ENCODE assay signal across 28 mouse cellular contexts in the genomic region with DNA sequence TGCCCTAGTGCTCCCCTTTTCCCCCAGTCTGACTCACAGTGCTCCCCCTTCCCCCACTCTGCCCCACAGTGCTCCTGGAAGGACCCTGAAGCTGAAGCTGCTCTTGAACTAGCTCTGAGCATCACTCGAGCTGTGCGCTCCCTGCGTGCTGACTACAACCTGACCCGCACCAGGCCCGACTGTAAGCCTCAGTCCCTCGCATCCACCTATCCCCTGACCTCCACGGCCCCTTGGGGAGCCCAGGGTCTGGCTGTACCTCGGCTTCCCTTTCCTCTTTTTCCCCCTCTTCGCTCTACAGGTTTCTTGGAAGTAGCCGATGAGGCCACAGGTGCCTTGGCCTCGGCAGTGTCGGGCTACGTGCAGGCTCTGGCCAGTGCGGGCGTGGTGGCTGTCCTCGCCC. TPM values are rescaled to one million over a fixed set of nuclear protein-coding genes. Genes with fewer than 3 reads are reported as not detected.
DNase-seq lines count a peak whose midpoint lies in the region; ATAC-seq and TF ChIP-seq lines count a peak whose summit lies in the region.
"Had no signal": no experiment of that assay in that cellular context is flagged by ENCODE, and none has a peak within 500 bp of the region (broad histone marks: within the 10 kb centered on the region; RNA-seq: fewer than 3 reads in every experiment).

No protein-coding gene starts in this region.

- DNase-seq in cerebellum, adult 2 months = no peak
- no peak for DNase-seq in forebrain, embryonic 14.5 days (ENCODE audit: low spot score)
- DNase-seq in hindbrain, embryonic 10.5 days (ENCODE audit: low spot score) = no peak
- no peak for DNase-seq in hindbrain, embryonic 14.5 days (ENCODE audit: low spot score)
- DNase-seq in frontal cortex, adult 2 months (ENCODE audit: extremely low spot score in 1 of 2, low spot score in 1 of 2) = no peak
- DNase-seq: adrenal gland, postnatal 36 days; embryo, embryonic 11 days; heart, adult 18-20 months; kidney, adult 11 months; layer of hippocampus, adult 9-11 months; lung, postnatal 4 days; midbrain, embryonic 14.5 days; retina, postnatal 1 day; right cerebral cortex, postnatal 25 days; spleen, adult 18-20 months had no signal

- no peaks in the 10 kb centered on the region for H3K27me3 ChIP-seq in cerebellum, adult 2 months (ENCODE audit: control insufficient read depth, insufficient read depth, low read length)
- no peaks in the 10 kb centered on the region for H3K27me3 ChIP-seq in forebrain, embryonic 13.5 days
- H3K27me3 ChIP-seq in forebrain, embryonic 14.5 days (replicated peaks; ENCODE audit: control insufficient read depth, insufficient read depth, low read length) = no peaks in the 10 kb centered on the region
- no peaks in the 10 kb centered on the region for H3K27me3 ChIP-seq in hindbrain, embryonic 10.5 days (ENCODE audit: insufficient read depth, poor library complexity, severe bottlenecking)
- H3K27me3 ChIP-seq in hindbrain, embryonic 14.5 days (ENCODE audit: control insufficient read depth, insufficient read depth, low read length) = no peaks in the 10 kb centered on the region
- H3K27me3 ChIP-seq in E14TG2a.4 (ENCODE audit: insufficient read depth, low read length) = 0 out of 2 replicates have a peak, but pooled peaks cover 5% of the 10 kb centered on the region
- H3K27me3 ChIP-seq: embryonic facial prominence, embryonic 15.5 days; heart, embryonic 15.5 days; kidney, embryonic 15.5 days; limb, embryonic 15.5 days; liver, embryonic 15.5 days; neural tube, embryonic 13.5 days; Patski had no signal

- ATAC-seq in cerebellum, adult (ENCODE audit: insufficient number of reproducible peaks, low FRiP score, low TSS enrichment) = no peak
- no peak for ATAC-seq in forebrain, embryonic 13.5 days
- ATAC-seq in forebrain, embryonic 14.5 days = no peak
- ATAC-seq in hindbrain, embryonic 14.5 days (ENCODE audit: low FRiP score) = no peak
- ATAC-seq: CD4-positive, CD25-positive, alpha-beta regulatory T cell, adult 4 months; hindbrain, postnatal 0 days; Patski had no signal

- no peak overlapping the region for H3K4me2 ChIP-seq in forebrain, embryonic 13.5 days
- no peak overlapping the region for H3K4me2 ChIP-seq in forebrain, embryonic 14.5 days (ENCODE audit: low read length)
- no peak overlapping the region for H3K4me2 ChIP-seq in hindbrain, embryonic 14.5 days (replicated peaks)
- H3K4me2 ChIP-seq: embryonic facial prominence, embryonic 15.5 days; heart, embryonic 15.5 days; kidney, embryonic 15.5 days; limb, embryonic 15.5 days; liver, embryonic 15.5 days; neural tube, embryonic 13.5 days had no signal

- H3K9me3 ChIP-seq in forebrain, embryonic 13.5 days (replicated peaks) = no peaks in the 10 kb centered on the region
- no peaks in the 10 kb centered on the region for H3K9me3 ChIP-seq in forebrain, embryonic 14.5 days (replicated peaks; ENCODE audit: control insufficient read depth, low read length)
- no peaks in the 10 kb centered on the region for H3K9me3 ChIP-seq in hindbrain, embryonic 10.5 days
- H3K9me3 ChIP-seq in hindbrain, embryonic 14.5 days (ENCODE audit: control insufficient read depth, low read length) = no peaks in the 10 kb centered on the region
- H3K9me3 ChIP-seq in E14TG2a.4 (ENCODE audit: low read length) = no peaks in the 10 kb centered on the region
- H3K9me3 ChIP-seq: embryonic facial prominence, embryonic 15.5 days; heart, embryonic 15.5 days; kidney, embryonic 15.5 days; limb, embryonic 15.5 days; liver, embryonic 15.5 days; neural tube, embryonic 13.5 days had no signal

- H3K4me1 ChIP-seq in cerebellum, adult 2 months (ENCODE audit: control insufficient read depth, insufficient read depth, low read length) = peaks cover 47% of the 10 kb centered on the region
- peaks cover 9% of the 10 kb centered on the region for H3K4me1 ChIP-seq in forebrain, embryonic 13.5 days
- no peaks in the 10 kb centered on the region for H3K4me1 ChIP-seq in forebrain, embryonic 14.5 days (ENCODE audit: control insufficient read depth, insufficient read depth, low read length)
- H3K4me1 ChIP-seq in hindbrain, embryonic 10.5 days (replicated peaks) = peaks cover 6% of the 10 kb centered on the region; the same call in 1 of the 2 replicates
- no peaks in the 10 kb centered on the region for H3K4me1 ChIP-seq in hindbrain, embryonic 14.5 days (replicated peaks; ENCODE audit: control insufficient read depth, insufficient read depth, low read length)
- H3K4me1 ChIP-seq in E14TG2a.4 (replicated peaks; ENCODE audit: low read depth, low read length) = peaks cover 94% of the 10 kb centered on the region

- peak overlapping the region; percentile 91; the same call in 1 of the 2 replicates for H3K27ac ChIP-seq in cerebellum, adult 2 months (ENCODE audit: insufficient read depth, low read length)
- no peak overlapping the region for H3K27ac ChIP-seq in forebrain, embryonic 13.5 days
- no peak overlapping the region for H3K27ac ChIP-seq in forebrain, embryonic 14.5 days (ENCODE audit: low read depth, low read length)
- H3K27ac ChIP-seq in hindbrain, embryonic 10.5 days = peak overlapping the region; percentile 6; the same call in 1 of the 2 replicates
- H3K27ac ChIP-seq in hindbrain, embryonic 14.5 days = no peak overlapping the region
- H3K27ac ChIP-seq: embryonic facial prominence, embryonic 15.5 days; heart, embryonic 15.5 days; hindbrain, postnatal 0 days; left cerebral cortex, adult 2 months; limb, embryonic 15.5 days; liver, embryonic 15.5 days; neural tube, embryonic 13.5 days had no signal

- TF ChIP-seq CTCF in cerebellum, adult 2 months (IDR thresholded peaks at IDR 0.05; ENCODE audit: borderline replicate concordance, insufficient read depth, low read depth, low read length) = no peak
- TF ChIP-seq CTCF in E14TG2a.4 (conservative IDR thresholded peaks at IDR 0.05; ENCODE audit: low read length) = no peak

- 83% methylated on average over 16 of the region's 16 CpGs for WGBS in cerebellum, adult 2 months
- 91% methylated on average over 16 of the region's 16 CpGs for WGBS in forebrain, embryonic 13.5 days
- 90% methylated on average over 16 of the region's 16 CpGs for WGBS in forebrain, embryonic 14.5 days
- 92% methylated on average over 16 of the region's 16 CpGs for WGBS in hindbrain, embryonic 10.5 days
- WGBS in hindbrain, embryonic 14.5 days = 94% methylated on average over 16 of the region's 16 CpGs

- no peak overlapping the region for H3K4me3 ChIP-seq in cerebellum, adult 2 months (replicated peaks; ENCODE audit: insufficient read depth, low read depth, low read length)
- H3K4me3 ChIP-seq in forebrain, embryonic 13.5 days = no peak overlapping the region
- H3K4me3 ChIP-seq in forebrain, embryonic 14.5 days (ENCODE audit: low read depth, low read length) = no peak overlapping the region
- H3K4me3 ChIP-seq in hindbrain, embryonic 10.5 days = peak overlapping the region; percentile 14; the same call in 1 of the 2 replicates
- H3K4me3 ChIP-seq in hindbrain, embryonic 14.5 days (replicated peaks; ENCODE audit: low read length) = no peak overlapping the region
- peak overlapping the region; percentile 61 for H3K4me3 ChIP-seq in E14TG2a.4 (replicated peaks; ENCODE audit: low read length)
- H3K4me3 ChIP-seq: embryonic facial prominence, embryonic 15.5 days; heart, embryonic 15.5 days; kidney, embryonic 15.5 days; left cerebral cortex, adult 2 months; limb, embryonic 15.5 days; liver, embryonic 15.5 days; neural tube, embryonic 13.5 days had no signal

- 0 out of 2 replicates have a peak overlapping the region, but pooled peaks have one; percentile 18 for H3K9ac ChIP-seq in forebrain, embryonic 13.5 days
- no peak overlapping the region for H3K9ac ChIP-seq in forebrain, embryonic 14.5 days (ENCODE audit: low read length)
- no peak overlapping the region for H3K9ac ChIP-seq in hindbrain, embryonic 14.5 days
- H3K9ac ChIP-seq: embryonic facial prominence, embryonic 15.5 days; kidney, embryonic 15.5 days; limb, embryonic 15.5 days; liver, embryonic 15.5 days had no signal

- TF ChIP-seq POLR2A in cerebellum, adult 2 months (IDR thresholded peaks at IDR 0.05; ENCODE audit: borderline replicate concordance, insufficient read depth, low read length) = no peak

- peaks cover 76% of the 10 kb centered on the region for H3K36me3 ChIP-seq in forebrain, embryonic 13.5 days (ENCODE audit: poor library complexity, severe bottlenecking)
- H3K36me3 ChIP-seq in forebrain, embryonic 14.5 days (ENCODE audit: control insufficient read depth, insufficient read depth, low read length) = peaks cover 71% of the 10 kb centered on the region
- peaks cover 83% of the 10 kb centered on the region for H3K36me3 ChIP-seq in hindbrain, embryonic 10.5 days
- H3K36me3 ChIP-seq in hindbrain, embryonic 14.5 days (replicated peaks; ENCODE audit: control insufficient read depth, insufficient read depth) = peaks cover 66% of the 10 kb centered on the region
- H3K36me3 ChIP-seq in E14TG2a.4 (ENCODE audit: insufficient read depth, low read length) = peaks cover 76% of the 10 kb centered on the region

RNA-seq across cellular contexts. Expression of a gene that starts 1.1 kb away (rescaled TPM):
- 25.5 and 30.1 TPM in 2 replicates for polyA plus RNA-seq in cerebellum, adult 2 months (2012; rRNA removed)
- 0.18 and 0.20 TPM in 2 replicates for polyA plus RNA-seq in forebrain, embryonic 13.5 days (2015; fragmentation: Nextera tagmentation; extraction: Ambion mirVana)
- 0.05 and 0.11 TPM in 2 replicates for polyA plus RNA-seq in forebrain, embryonic 14.5 days (2014; fragmentation: Nextera tagmentation; extraction: Ambion mirVana)
- 0.10 and 0.24 TPM in 2 replicates for polyA plus RNA-seq in hindbrain, embryonic 10.5 days (2016; fragmentation: Nextera tagmentation; extraction: Ambion mirVana)
- 0.13 and 0.16 TPM in 2 replicates for polyA plus RNA-seq in hindbrain, embryonic 14.5 days (2014; fragmentation: Nextera tagmentation; extraction: Ambion mirVana)
- polyA plus RNA-seq in frontal cortex, adult 2 months (2012; rRNA removed) = 0.48 and 0.59 TPM in 2 replicates

RNA-seq across cellular contexts. Expression of a gene that starts 12.5 kb away (rescaled TPM):
- polyA plus RNA-seq in cerebellum, adult 2 months (2012; rRNA removed) = 2.0 and 2.3 TPM in 2 replicates
- polyA plus RNA-seq in forebrain, embryonic 13.5 days (2015; fragmentation: Nextera tagmentation; extraction: Ambion mirVana) = 7.2 and 7.8 TPM in 2 replicates
- polyA plus RNA-seq in forebrain, embryonic 14.5 days (2014; fragmentation: Nextera tagmentation; extraction: Ambion mirVana) = 2.9 and 6.2 TPM in 2 replicates
- polyA plus RNA-seq in hindbrain, embryonic 10.5 days (2016; fragmentation: Nextera tagmentation; extraction: Ambion mirVana) = 5.2 and 5.6 TPM in 2 replicates
- 1.4 and 1.7 TPM in 2 replicates for polyA plus RNA-seq in hindbrain, embryonic 14.5 days (2014; fragmentation: Nextera tagmentation; extraction: Ambion mirVana)
- 1.5 and 2.6 TPM in 2 replicates for polyA plus RNA-seq in frontal cortex, adult 2 months (2012; rRNA removed)

RNA-seq across cellular contexts. Expression of a gene that starts 14.5 kb away (rescaled TPM):
- 65.3 and 77.0 TPM in 2 replicates for polyA plus RNA-seq in cerebellum, adult 2 months (2012; rRNA removed)
- 88.4 and 104 TPM in 2 replicates for polyA plus RNA-seq in forebrain, embryonic 13.5 days (2015; fragmentation: Nextera tagmentation; extraction: Ambion mirVana)
- polyA plus RNA-seq in forebrain, embryonic 14.5 days (2014; fragmentation: Nextera tagmentation; extraction: Ambion mirVana) = 42.4 and 53.9 TPM in 2 replicates
- polyA plus RNA-seq in hindbrain, embryonic 10.5 days (2016; fragmentation: Nextera tagmentation; extraction: Ambion mirVana) = 176 and 199 TPM in 2 replicates
- 51.0 and 51.6 TPM in 2 replicates for polyA plus RNA-seq in hindbrain, embryonic 14.5 days (2014; fragmentation: Nextera tagmentation; extraction: Ambion mirVana)
- 48.2 and 55.1 TPM in 2 replicates for polyA plus RNA-seq in frontal cortex, adult 2 months (2012; rRNA removed)

RNA-seq across cellular contexts. Expression of a gene that starts 31.2 kb away (rescaled TPM):
- polyA plus RNA-seq in cerebellum, adult 2 months (2012; rRNA removed) = 4.3 and 5.5 TPM in 2 replicates
- polyA plus RNA-seq in forebrain, embryonic 13.5 days (2015; fragmentation: Nextera tagmentation; extraction: Ambion mirVana) = 4.5 and 5.9 TPM in 2 replicates
- polyA plus RNA-seq in forebrain, embryonic 14.5 days (2014; fragmentation: Nextera tagmentation; extraction: Ambion mirVana) = 2.3 and 2.6 TPM in 2 replicates
- polyA plus RNA-seq in hindbrain, embryonic 10.5 days (2016; fragmentation: Nextera tagmentation; extraction: Ambion mirVana) = 3.9 and 6.4 TPM in 2 replicates
- 1.5 and 2.4 TPM in 2 replicates for polyA plus RNA-seq in hindbrain, embryonic 14.5 days (2014; fragmentation: Nextera tagmentation; extraction: Ambion mirVana)
- 1.5 and 2.0 TPM in 2 replicates for polyA plus RNA-seq in frontal cortex, adult 2 months (2012; rRNA removed)

RNA-seq across cellular contexts. Expression of a gene that starts 33.6 kb away (rescaled TPM):
- 56.2 and 63.7 TPM in 2 replicates for polyA plus RNA-seq in cerebellum, adult 2 months (2012; rRNA removed)
- polyA plus RNA-seq in forebrain, embryonic 13.5 days (2015; fragmentation: Nextera tagmentation; extraction: Ambion mirVana) = 203 and 213 TPM in 2 replicates
- polyA plus RNA-seq in forebrain, embryonic 14.5 days (2014; fragmentation: Nextera tagmentation; extraction: Ambion mirVana) = 131 and 148 TPM in 2 replicates
- polyA plus RNA-seq in hindbrain, embryonic 10.5 days (2016; fragmentation: Nextera tagmentation; extraction: Ambion mirVana) = 278 and 314 TPM in 2 replicates
- polyA plus RNA-seq in hindbrain, embryonic 14.5 days (2014; fragmentation: Nextera tagmentation; extraction: Ambion mirVana) = 92.9 and 97.8 TPM in 2 replicates
- polyA plus RNA-seq in frontal cortex, adult 2 months (2012; rRNA removed) = 43.9 and 49.7 TPM in 2 replicates

Comparison
In these comparisons a context has a peak if more than half of its experiments do, and no peak if none do; other contexts are left out.
1. H3K27ac ChIP-seq: peak in cerebellum, adult 2 months (single experiment) and hindbrain, embryonic 10.5 days (single experiment); none in forebrain, embryonic 13.5 days (single experiment), forebrain, embryonic 14.5 days (single experiment) and hindbrain, embryonic 14.5 days (single experiment).
2. H3K4me3 ChIP-seq: peak in hindbrain, embryonic 10.5 days (single experiment) and E14TG2a.4 (single experiment); none in cerebellum, adult 2 months (single experiment), forebrain, embryonic 13.5 days (single experiment), forebrain, embryonic 14.5 days (single experiment) and hindbrain, embryonic 14.5 days (single experiment).
3. RNA of a gene that starts 1.1 kb away (polyA plus RNA-seq): 25.5 to 30.1 TPM in cerebellum, adult 2 months; 0.48 to 0.59 TPM in frontal cortex, adult 2 months, 0.18 to 0.20 TPM in forebrain, embryonic 13.5 days, 0.13 to 0.16 TPM in hindbrain, embryonic 14.5 days, 0.05 to 0.11 TPM in forebrain, embryonic 14.5 days and 0.10 to 0.24 TPM in hindbrain, embryonic 10.5 days; every median in the first group is over 10 times any median in the second.